Mouse (Mus musculus) megakaryocyte, adult 5-6 weeks (primary cell): Measurements from ENCODE around the gene Thra. TPM values are rescaled to one million over a fixed set of nuclear protein-coding genes. Genes with fewer than 3 reads are reported as not detected.

ENCODE experiments used
- ATAC-seq: 2 replicates; pipeline ENCODE4 v1.8.0; 2016; ENCODE audit warnings: mild to moderate bottlenecking, inconsistent platforms; ENCODE audit not compliant: poor library complexity, severe bottlenecking
- total RNA-seq, 2 experiments: library from RNA; stranded (forward) in 1 of 2; stranded (reverse) in 1 of 2; fragments of 153-499, 151-499 nt in 1 of 2; fragments of 221-1000, 200-1000 nt in 1 of 2; gene quantifications; 2 replicates each; pipeline versions ENCODE4 v1.2.3 to v1.2.4; 2015 to 2017

The Thra gene
- total RNA-seq, 2 experiments from 2014 or later: 9.0 to 11.6 TPM

- peak; percentile 56 for ATAC-seq
These were observed 54.1 kb downstream of the Thra start for GRCm38 (mm10) chr11:98794469-98795014.

DNA sequence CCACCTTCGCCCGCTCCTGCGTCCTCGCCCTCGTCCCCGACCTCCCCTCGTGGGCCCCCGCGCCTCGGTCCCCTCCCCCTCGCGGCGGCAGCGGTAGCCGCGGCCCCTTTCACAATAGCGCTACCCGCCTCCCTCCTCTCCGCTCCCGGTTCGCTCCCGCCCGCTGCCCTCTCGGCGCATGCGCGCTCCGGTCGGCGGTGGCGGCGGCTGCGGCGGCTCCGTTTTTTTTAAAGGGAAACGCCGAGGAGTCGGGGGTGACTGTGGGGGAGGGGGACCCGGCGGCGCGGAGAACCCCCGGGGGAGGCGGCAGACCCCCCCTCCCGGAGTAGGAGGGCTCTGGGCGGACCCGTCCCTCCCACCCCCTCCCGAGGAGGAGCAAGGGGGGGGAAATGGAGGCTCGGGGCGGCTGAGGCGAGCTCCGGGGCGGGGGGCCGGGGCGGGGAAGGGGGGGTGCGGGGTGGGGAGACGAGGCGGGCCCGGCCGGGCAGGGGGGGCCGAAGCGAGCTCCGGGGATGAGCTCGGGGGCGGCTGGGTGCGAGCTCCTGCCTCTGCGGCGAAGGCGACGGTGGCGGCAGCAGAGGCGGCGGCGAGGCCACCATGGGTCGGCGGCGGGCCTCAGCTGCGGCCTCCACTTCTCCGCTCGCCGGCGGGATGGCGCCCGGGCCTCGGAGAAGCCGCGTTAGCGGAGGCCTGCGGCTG lies 54.7 kb downstream of the Thra start, which contains the start of gene Msl1:
Gene Msl1, plus strand, starts transcription at position 502 of the 699 bp plus-strand sequence.
- peak; percentile 56 for ATAC-seq

DNA sequence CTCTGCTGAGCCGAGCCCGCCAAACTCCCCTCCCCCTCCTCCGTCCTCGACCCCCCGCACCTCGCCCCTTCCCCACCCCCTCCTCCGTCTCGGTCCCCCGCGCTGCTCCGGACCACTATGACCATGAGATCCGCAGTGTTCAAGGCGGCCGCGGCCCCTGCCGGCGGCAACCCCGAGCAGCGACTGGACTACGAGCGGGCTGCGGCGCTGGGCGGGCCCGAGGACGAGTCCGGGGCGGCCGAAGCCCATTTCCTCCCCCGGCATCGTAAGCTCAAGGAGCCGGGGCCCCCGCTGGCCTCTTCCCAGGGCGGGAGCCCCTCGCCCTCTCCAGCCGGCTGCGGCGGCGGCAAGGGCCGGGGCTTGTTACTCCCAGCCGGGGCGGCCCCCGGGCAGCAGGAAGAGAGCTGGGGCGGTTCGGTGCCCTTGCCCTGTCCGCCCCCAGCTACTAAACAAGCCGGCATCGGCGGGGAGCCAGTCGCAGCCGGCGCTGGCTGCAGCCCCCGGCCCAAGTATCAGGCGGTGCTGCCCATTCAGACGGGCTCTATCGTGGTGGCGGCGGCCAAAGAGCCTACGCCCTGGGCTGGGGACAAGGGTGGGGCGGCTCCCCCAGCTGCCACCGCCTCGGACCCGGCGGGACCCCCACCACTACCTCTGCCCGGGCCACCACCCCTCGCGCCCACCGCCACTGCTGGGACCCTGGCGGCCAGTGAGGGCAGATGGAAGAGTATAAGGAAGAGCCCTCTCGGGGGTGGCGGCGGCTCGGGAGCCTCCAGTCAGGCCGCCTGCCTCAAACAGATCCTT lies 55.5 kb downstream of the Thra start:
- ATAC-seq: peak; percentile 19; the same call in 1 of the 2 replicates

GRCm38 (mm10) chr11:98796515-98797216 lies 56.2 kb downstream of the Thra start:
- ATAC-seq: peak; percentile 53

GRCm38 (mm10) chr11:98797306-98797705 lies 56.9 kb downstream of the Thra start:
- no peak for ATAC-seq

DNA sequence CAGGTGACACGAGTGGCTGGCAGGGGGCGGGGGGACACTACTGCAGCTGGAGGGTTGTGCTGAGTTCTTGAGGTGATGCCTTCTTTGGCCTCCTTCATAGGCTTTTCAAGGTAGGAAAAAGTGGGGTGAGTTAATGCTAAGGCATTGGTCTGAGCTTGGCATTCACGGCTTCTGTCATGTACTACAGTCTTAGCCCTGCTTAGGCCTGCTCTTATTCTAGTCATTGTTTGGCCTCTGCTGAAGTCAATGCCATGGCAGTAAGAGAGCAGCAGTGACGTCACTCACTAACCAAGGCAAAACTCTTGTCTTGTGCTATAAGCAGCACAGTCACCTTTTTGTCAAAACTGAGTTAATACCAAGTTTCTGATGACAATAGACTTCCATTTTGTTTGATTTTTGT lies 57.5 kb downstream of the Thra start:
- no peak for ATAC-seq

DNA sequence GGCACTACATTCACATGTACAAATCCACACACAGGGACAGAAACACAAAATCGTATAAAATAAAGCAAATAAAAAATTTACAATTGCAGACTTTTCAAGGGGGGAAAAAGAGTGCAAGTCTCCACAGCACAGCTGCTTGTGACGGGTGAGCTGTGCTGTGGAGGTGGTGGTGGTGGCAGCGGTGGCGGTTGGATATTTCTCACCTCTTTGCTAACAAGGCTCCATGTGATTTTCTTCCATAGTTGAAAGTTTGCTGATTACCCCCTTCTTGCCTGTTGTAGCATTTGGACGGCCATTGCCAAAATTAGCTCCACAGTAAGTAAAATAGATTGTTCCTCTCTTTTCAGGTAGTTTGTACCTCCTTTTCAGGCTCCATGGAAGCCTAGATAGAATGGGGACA lies 64.2 kb downstream of the Thra start, which contains the start of gene Casc3:
Gene Casc3, plus strand, starts transcription at position 301 of the 400 bp plus-strand sequence.
- ATAC-seq: no peak

DNA sequence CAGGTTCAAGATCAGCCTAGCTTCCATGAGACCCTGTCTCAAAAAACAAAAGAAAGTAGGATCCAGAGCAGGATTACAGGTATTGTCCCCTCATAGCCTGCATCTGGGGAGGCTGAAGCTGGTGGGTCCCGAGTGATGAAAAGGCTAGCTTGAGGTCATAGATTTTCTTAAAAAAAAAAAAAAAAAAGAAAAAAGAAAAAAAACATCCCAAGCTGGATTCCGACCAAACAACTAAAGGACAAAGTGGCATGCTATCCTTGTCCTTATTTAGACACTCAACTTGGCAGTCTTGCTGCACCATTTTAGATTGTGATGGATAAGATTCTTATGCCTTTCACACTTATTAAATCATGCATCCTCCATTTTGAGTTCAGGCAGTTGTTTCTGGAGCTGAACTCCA lies 68.0 kb downstream of the Thra start:
- ATAC-seq: no peak

DNA sequence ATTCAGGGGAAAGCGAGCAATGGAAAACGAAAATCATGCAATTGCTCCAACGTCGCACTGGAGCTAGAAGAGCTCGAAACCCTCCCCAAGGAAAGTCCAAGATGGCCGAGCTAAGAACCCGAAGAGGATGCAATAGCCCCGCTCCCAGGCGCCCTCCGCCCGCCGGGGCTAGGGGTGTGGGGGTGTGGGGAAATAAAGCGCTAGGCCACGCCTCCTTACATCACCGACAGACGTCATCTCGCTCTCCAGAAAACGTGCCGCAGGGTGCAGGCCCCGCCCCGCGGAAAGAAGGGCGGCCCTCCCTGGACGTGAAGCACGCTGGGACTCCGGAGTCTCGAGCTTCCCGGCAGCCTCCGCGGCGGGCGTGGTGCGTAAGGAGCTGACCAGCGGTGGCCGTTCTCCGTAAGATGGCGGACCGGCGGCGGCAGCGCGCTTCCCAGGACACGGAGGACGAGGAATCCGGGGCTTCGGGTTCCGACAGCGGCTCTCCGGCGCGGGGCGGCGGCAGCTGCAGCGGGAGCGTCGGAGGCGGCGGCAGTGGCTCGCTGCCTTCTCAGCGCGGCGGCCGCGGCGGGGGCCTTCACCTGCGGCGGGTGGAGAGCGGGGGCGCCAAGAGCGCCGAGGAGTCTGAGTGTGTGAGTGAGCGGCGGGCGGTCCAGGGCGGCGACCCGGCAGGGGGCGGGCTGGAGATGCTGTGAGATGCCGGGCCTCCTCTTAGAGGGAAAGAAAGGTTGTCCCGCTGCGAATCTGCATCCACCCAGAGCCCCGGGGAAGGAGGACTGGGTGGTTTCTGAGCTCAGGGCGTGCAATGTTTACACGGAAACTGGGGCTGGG lies 69.2 kb downstream of the Thra start:
- peak; percentile 99 for ATAC-seq

GRCm38 (mm10) chr11:98810686-98811085 lies 70.2 kb downstream of the Thra start:
- ATAC-seq: no peak

DNA sequence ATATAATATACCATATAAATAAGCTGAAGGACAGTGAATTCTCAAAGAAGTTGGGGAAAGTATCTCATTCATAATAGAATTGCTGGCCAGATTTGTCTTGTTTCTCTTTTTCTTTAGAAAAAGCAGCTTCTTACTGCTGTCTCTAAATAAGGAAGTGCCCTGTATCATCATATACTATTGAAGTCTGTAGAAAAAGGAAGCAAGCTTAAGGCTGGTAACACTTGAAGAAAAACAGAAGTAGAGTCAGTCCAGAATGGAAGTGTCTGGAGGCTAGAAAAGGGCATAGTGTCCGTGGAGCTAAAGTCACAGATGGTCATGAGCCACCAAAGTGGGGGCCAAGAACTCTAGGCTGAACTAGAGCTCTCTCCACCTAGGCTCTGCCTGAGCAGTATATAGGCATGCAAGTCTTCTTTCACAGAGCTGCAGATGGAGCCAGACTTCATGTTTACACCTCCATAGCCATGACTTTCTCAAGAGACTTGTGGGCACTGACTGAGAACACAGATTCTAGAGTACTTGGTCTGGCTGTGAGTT lies 76.3 kb downstream of the Thra start:
- peak; percentile 98 for ATAC-seq

Other genes starting within 250 kb of the Thra start
- gene Ikzf3, start 194.6 kb upstream of the Thra start, total RNA-seq (2015): 6.0 and 9.9 TPM in 2 replicates
- gene Ikzf3, start 194.6 kb upstream of the Thra start, total RNA-seq (2017): 6.6 and 11.0 TPM in 2 replicates
- 0.34 and 5.4 TPM in 2 replicates for gene Zpbp2, start 189.5 kb upstream of the Thra start, total RNA-seq (2015)
- gene Zpbp2, start 189.5 kb upstream of the Thra start, total RNA-seq (2017): 0.81 TPM in 1 of 2 replicates, not detected in the other
- 5.1 and 7.8 TPM in 2 replicates for gene Ormdl3, start 153.3 kb upstream of the Thra start, total RNA-seq (2015)
- gene Ormdl3, start 153.3 kb upstream of the Thra start, total RNA-seq (2017): 6.3 and 8.8 TPM in 2 replicates
- not detected in 2 replicates for gene Lrrc3c, start 142.3 kb upstream of the Thra start, total RNA-seq (2015)
- gene Lrrc3c, start 142.3 kb upstream of the Thra start, total RNA-seq (2017): not detected in 2 replicates
- gene Gm12355, start 115.0 kb upstream of the Thra start, total RNA-seq (2015): 5.5 and 7.0 TPM in 2 replicates
- gene Gm12355, start 115.0 kb upstream of the Thra start, total RNA-seq (2017): 1.8 and 3.3 TPM in 2 replicates
- not detected in 2 replicates for gene Gsdma3, start 114.3 kb upstream of the Thra start, total RNA-seq (2015)
- not detected in 2 replicates for gene Gsdma3, start 114.3 kb upstream of the Thra start, total RNA-seq (2017)
- gene Gsdma2, start 93.9 kb upstream of the Thra start, total RNA-seq (2015): not detected in 2 replicates
- not detected in 2 replicates for gene Gsdma2, start 93.9 kb upstream of the Thra start, total RNA-seq (2017)
- gene Gsdma, start 76.3 kb upstream of the Thra start, total RNA-seq (2015): 0.25 TPM in 1 of 2 replicates, not detected in the other
- gene Gsdma, start 76.3 kb upstream of the Thra start, total RNA-seq (2017): not detected in 2 replicates
- 21.7 and 22.6 TPM in 2 replicates for gene Psmd3, start 58.1 kb upstream of the Thra start, total RNA-seq (2015)
- 34.6 and 43.1 TPM in 2 replicates for gene Psmd3, start 58.1 kb upstream of the Thra start, total RNA-seq (2017)
- gene Csf3, start 39.4 kb upstream of the Thra start, total RNA-seq (2015): not detected in 2 replicates
- not detected in 2 replicates for gene Csf3, start 39.4 kb upstream of the Thra start, total RNA-seq (2017)
- 17.9 and 21.5 TPM in 2 replicates for gene Med24, start 11.2 kb upstream of the Thra start, total RNA-seq (2015)
- 22.6 and 31.3 TPM in 2 replicates for gene Med24, start 11.2 kb upstream of the Thra start, total RNA-seq (2017)
- gene Nr1d1, start 34.7 kb downstream of the Thra start, total RNA-seq (2015): 0.11 and 0.25 TPM in 2 replicates
- gene Nr1d1, start 34.7 kb downstream of the Thra start, total RNA-seq (2017): 0.12 and 0.37 TPM in 2 replicates
- gene Msl1, start 54.9 kb downstream of the Thra start, total RNA-seq (2015): 73.7 and 74.9 TPM in 2 replicates
- gene Msl1, start 54.9 kb downstream of the Thra start, total RNA-seq (2017): 111 and 119 TPM in 2 replicates
- gene Casc3, start 64.3 kb downstream of the Thra start, total RNA-seq (2015): 35.6 and 39.9 TPM in 2 replicates
- gene Casc3, start 64.3 kb downstream of the Thra start, total RNA-seq (2017): 32.1 and 33.2 TPM in 2 replicates
- gene Rapgefl1, start 96.1 kb downstream of the Thra start, total RNA-seq (2015): 0.25 and 0.49 TPM in 2 replicates
- gene Rapgefl1, start 96.1 kb downstream of the Thra start, total RNA-seq (2017): 0.51 TPM in 1 of 2 replicates, not detected in the other
- gene Wipf2, start 123.0 kb downstream of the Thra start, total RNA-seq (2015): 25.9 and 26.6 TPM in 2 replicates
- 4.9 and 7.0 TPM in 2 replicates for gene Wipf2, start 123.0 kb downstream of the Thra start, total RNA-seq (2017)
- 26.4 and 31.3 TPM in 2 replicates for gene Cdc6, start 167.2 kb downstream of the Thra start, total RNA-seq (2015)
- gene Cdc6, start 167.2 kb downstream of the Thra start, total RNA-seq (2017): 26.5 and 27.5 TPM in 2 replicates
- 124 and 125 TPM in 2 replicates for gene Rara, start 187.2 kb downstream of the Thra start, total RNA-seq (2015)
- 38.8 and 43.3 TPM in 2 replicates for gene Rara, start 187.2 kb downstream of the Thra start, total RNA-seq (2017)
- gene Gjd3, start 242.4 kb downstream of the Thra start, total RNA-seq (2015): not detected in 2 replicates
- gene Gjd3, start 242.4 kb downstream of the Thra start, total RNA-seq (2017): not detected in 2 replicates